Mouse (Mus musculus): ENCODE measurements around the gene Ap1m2.

- TF ChIP-seq CTCF (IDR thresholded peaks at IDR 0.05; ENCODE audit: insufficient read depth, low read depth, low read length) (no peak), POLR2A (IDR thresholded peaks at IDR 0.05; ENCODE audit: insufficient read depth, low read depth, low read length) (no peak)
Measured at GRCm38 (mm10) chr9:21244428-21245112, 67.6 kb downstream of the Ap1m2 start.

Measured in olfactory bulb, adult 2 months (tissue).